Mouse (Mus musculus) heart, postnatal 14 days (tissue): Measurements from ENCODE around the gene Kdm2a. TPM values are rescaled to one million over a fixed set of nuclear protein-coding genes. Genes with fewer than 3 reads are reported as not detected.

ENCODE experiments used
- DNase-seq, 2 experiments: peaks; one replicate each; pipeline ENCODE4 v3.0.0; 2021 to 2022
- intact Hi-C: fragments of 180-260 bp; cut with DNase I; formaldehyde crosslinking; loops from one replicate; pipeline ENCODE4 v1.15.1; 2025
- total RNA-seq, 2 experiments: library from RNA; stranded (reverse); gene quantifications; 2 replicates each; pipeline ENCODE4 v1.2.3; 2021

Kdm2a gene
- total RNA-seq, 2 experiments from 2014 or later: 47.6 to 49.5 TPM

DNA sequence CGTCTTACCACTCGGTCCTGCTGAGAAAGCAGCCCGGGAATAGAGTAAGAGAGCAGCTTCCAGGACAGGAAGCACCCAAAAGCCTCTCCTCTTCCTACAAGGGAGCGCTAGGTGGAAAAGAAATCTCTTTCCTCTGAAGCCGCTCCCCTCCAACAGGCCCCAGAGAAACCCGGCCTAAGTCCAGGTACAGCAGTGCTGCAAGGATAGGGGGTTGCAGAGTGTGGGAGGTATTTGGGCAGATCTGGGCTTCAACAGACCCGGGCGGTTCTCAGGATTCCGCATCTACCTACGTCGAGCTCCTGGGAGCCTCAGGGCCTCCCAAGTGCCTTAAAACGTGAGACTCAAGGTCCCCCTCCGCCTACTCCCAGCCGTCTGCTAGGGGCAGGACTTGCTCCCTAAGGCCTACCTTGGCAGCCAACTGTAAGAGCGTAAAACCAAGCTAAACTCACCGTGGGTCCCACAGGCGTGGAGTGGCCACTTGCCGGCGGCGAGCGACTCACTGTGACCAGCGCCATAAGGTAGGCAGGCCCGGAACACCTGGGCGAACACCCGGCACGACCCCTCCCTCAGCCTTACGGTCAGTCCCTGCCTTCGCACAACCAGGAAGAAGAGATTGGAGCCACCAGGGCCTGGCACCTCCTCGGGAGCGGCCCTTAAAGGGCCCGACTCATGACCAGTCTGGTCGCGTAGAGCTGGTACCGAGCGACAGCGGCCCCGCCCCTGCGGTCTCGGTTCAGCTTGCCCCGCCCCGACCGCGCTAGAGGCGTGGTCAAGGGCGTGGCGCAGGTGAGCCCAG is 129.3 kb downstream of the Kdm2a start, which contains the start of gene Ssh3:
TSS of gene Ssh3 (minus strand) at position 615 of the 796 bp plus-strand sequence.
- DNase-seq: peak; percentile 61 to 65
- intact Hi-C loops: no loop called here

DNA sequence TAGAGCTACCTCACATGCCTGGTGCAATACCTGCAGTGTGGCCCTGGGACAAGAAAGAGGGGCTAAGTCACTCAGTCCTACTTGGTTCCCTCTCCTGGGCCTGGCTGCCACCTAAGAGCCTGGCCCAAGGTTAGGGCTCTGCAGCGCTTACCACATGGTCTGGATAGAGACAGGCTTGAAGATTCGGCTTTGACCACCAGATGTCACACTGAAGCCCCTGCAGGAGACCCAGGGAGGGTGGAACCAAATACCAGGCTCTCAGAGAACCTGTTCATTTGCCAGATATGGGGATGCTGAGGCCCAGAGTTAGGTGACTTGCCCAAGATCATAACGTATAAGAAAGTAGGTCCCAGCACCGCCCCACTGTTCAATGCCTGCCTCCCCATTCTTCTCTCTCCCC is 132.1 kb downstream of the Kdm2a start:
- intact Hi-C loops: no loop called here
- DNase-seq: no peak

Other genes with a start within 250 kb of the Kdm2a start
- gene Coro1b, start 249.7 kb downstream of the Kdm2a start, total RNA-seq: 10 to 100 TPM; 61.9 to 70.9 TPM
- 1 to 10 TPM; 3.2 to 6.7 TPM for gene Ptprcap, start 244.7 kb downstream of the Kdm2a start, total RNA-seq
- gene Rps6kb2, start 234.9 kb downstream of the Kdm2a start, total RNA-seq: 10 to 100 TPM; 21.6 to 23.6 TPM
- gene Carns1, start 222.8 kb downstream of the Kdm2a start, total RNA-seq: 10 to 100 TPM; 36.1 to 43.3 TPM
- gene Tbc1d10c, start 207.0 kb downstream of the Kdm2a start, total RNA-seq: 1 to 10 TPM; 4.0 to 7.5 TPM
- gene Ppp1ca, start 206.2 kb downstream of the Kdm2a start, total RNA-seq: 100 to 1,000 TPM; 368 to 404 TPM
- gene Rad9a, start 196.6 kb downstream of the Kdm2a start, total RNA-seq: 1 to 10 TPM; 4.7 to 5.0 TPM
- gene Clcf1, start 184.0 kb downstream of the Kdm2a start, total RNA-seq: 1 to 10 TPM; 1.6 to 2.0 TPM
- gene AC109138.7, start 183.9 kb downstream of the Kdm2a start, total RNA-seq: not detected
- gene Pold4, start 166.4 kb downstream of the Kdm2a start, total RNA-seq: 10 to 100 TPM in 1 of 2 experiments, 1 to 10 TPM in 1; 9.5 to 10.8 TPM
- gene Ssh3, start 129.1 kb downstream of the Kdm2a start, total RNA-seq: 1 to 10 TPM; 7.2 to 9.9 TPM
- 1 to 10 TPM; 1.0 to 1.4 TPM for gene Ankrd13d, start 115.1 kb downstream of the Kdm2a start, total RNA-seq
- 10 to 100 TPM; 54.1 to 59.4 TPM for gene Grk2, start 92.1 kb downstream of the Kdm2a start, total RNA-seq
- 1 to 10 TPM; 5.9 to 6.6 TPM for gene Rhod, start 41.1 kb upstream of the Kdm2a start, total RNA-seq
- gene Syt12, start 79.2 kb upstream of the Kdm2a start, total RNA-seq: 1 to 10 TPM; 1.8 to 5.0 TPM
- gene 2010003K11Rik, start 100.3 kb upstream of the Kdm2a start, total RNA-seq: under 1 TPM in 1 of 2 experiments, not detected in 1; 0.48 TPM
- gene Pcx, start 112.2 kb upstream of the Kdm2a start, total RNA-seq: 10 to 100 TPM in 1 of 2 experiments, 1 to 10 TPM in 1; 6.4 to 21.2 TPM
- gene Lrfn4, start 217.4 kb upstream of the Kdm2a start, total RNA-seq: 10 to 100 TPM; 10.0 to 11.5 TPM
- gene Rce1, start 227.4 kb upstream of the Kdm2a start, total RNA-seq: 10 to 100 TPM; 10.6 to 12.4 TPM